Mouse (Mus musculus) limb, embryonic 14.5 days (tissue): ENCODE results near the gene Gm8797. TPM values are rescaled to one million over a fixed set of nuclear protein-coding genes. Genes with fewer than 3 reads are reported as not detected.

Experiments
- ATAC-seq: fragments of 200-750 bp; cut with Nextera tagmentation; 2 replicates; pipeline ENCODE4 v1.8.0; 2017; ENCODE audit warnings: low read depth, moderate number of reproducible peaks, moderate TSS enrichment; ENCODE audit not compliant: low FRiP score
- DNase-seq: peaks from one replicate; pipeline ENCODE4 v3.0.0-alpha.2; 2015; ENCODE audit warnings: low spot score
- H3K27ac ChIP-seq: fragments of 300-500 bp; sonication (generic); replicated peaks from 2 replicates; pipeline ENCODE4 v1.5.1; 2014; ENCODE audit warnings: low read depth, mild to moderate bottlenecking, low read length, moderate library complexity, mixed read lengths
- H3K27me3 ChIP-seq: fragments of 300-500 bp; sonication (generic); 2 replicates; pipeline ENCODE4 v1.6.1; 2014; ENCODE audit warnings: low read length, mixed read lengths; ENCODE audit not compliant: control insufficient read depth, insufficient read depth
- H3K36me3 ChIP-seq: fragments of 300-500 bp; sonication (generic); 2 replicates; pipeline ENCODE4 v1.6.1; 2014; ENCODE audit warnings: mild to moderate bottlenecking, low read length, moderate library complexity, mixed read lengths; ENCODE audit not compliant: control insufficient read depth, insufficient read depth
- H3K4me1 ChIP-seq: fragments of 300-500 bp; sonication (generic); 2 replicates; pipeline ENCODE4 v1.6.1; 2014; ENCODE audit warnings: antibody characterized with exemption, low read length, mixed read lengths; ENCODE audit not compliant: control insufficient read depth, insufficient read depth
- H3K4me2 ChIP-seq: fragments of 300-500 bp; sonication (generic); replicated peaks from 2 replicates; pipeline ENCODE4 v1.6.1; 2014; ENCODE audit warnings: low read depth, mild to moderate bottlenecking, low read length, moderate library complexity; ENCODE audit not compliant: severe bottlenecking
- H3K4me3 ChIP-seq: fragments of 300-500 bp; sonication (generic); replicated peaks from 2 replicates; pipeline ENCODE4 v1.5.1; 2014; ENCODE audit warnings: low read length
- H3K9ac ChIP-seq: fragments of 300-500 bp; sonication (generic); 2 replicates; pipeline ENCODE4 v1.6.1; 2014; ENCODE audit warnings: mild to moderate bottlenecking, low read depth, low read length, moderate library complexity; ENCODE audit not compliant: severe bottlenecking
- H3K9me3 ChIP-seq: fragments of 300-500 bp; sonication (generic); 2 replicates; pipeline ENCODE4 v1.6.1; 2016; ENCODE audit warnings: low read length; ENCODE audit not compliant: control insufficient read depth
- POLR2A ChIP-seq: fragments of 200-500 bp; IDR thresholded peaks from 2 replicates; pipeline ENCODE4 v1.8.0; 2012; ENCODE audit warnings: inconsistent platforms, mild to moderate bottlenecking, moderate library complexity, borderline replicate concordance; ENCODE audit not compliant: insufficient read depth, insufficient read length; ENCODE audit errors: extremely low read depth
- WGBS: fragments of 180-500 bp; shearing (Covaris S2); extraction: QIAGEN DNeasy Blood & Tissue Kit; methylation state at CpG from one replicate; pipeline ENCODE4 v1.1.7; 2014; 5-methylcytosine and 5-hydroxymethylcytosine counted together
- polyA plus RNA-seq, 2 experiments: library from polyadenylated mRNA; depleted of rRNA in 1 of 2; stranded (reverse) in 1 of 2; unstranded in 1 of 2; fragments of >200 nt; fragmentation: Nextera tagmentation in 1 of 2; extraction: Ambion mirVana in 1 of 2; gene quantifications; 2 replicates each; pipeline versions ENCODE4 v1.2.1 to v1.2.3; 2012 to 2014

Gm8797 gene
- polyA plus RNA-seq, 2 experiments = 1.7 to 15.9 TPM

GRCm38 (mm10) chr3:5776894-5777293 lies 26.3 kb downstream of the Gm8797 start:
- H3K9ac ChIP-seq = no peak overlapping the region
- no peak overlapping the region for H3K4me2 ChIP-seq
- no peaks in the 10 kb centered on the region for H3K9me3 ChIP-seq
- DNase-seq (no peak), ATAC-seq (no peak)
- no peaks in the 10 kb centered on the region for H3K4me1 ChIP-seq
- H3K36me3 ChIP-seq = no peaks in the 10 kb centered on the region
- TF ChIP-seq POLR2A = no peak
- no peaks in the 10 kb centered on the region for H3K27me3 ChIP-seq
- no peak overlapping the region for H3K4me3 ChIP-seq
- H3K27ac ChIP-seq = no peak overlapping the region
- WGBS = 94% methylated on average over 2 of the region's 2 CpGs
